Mouse (Mus musculus): ENCODE results near the gene Cbx2. TPM values are rescaled to one million over a fixed set of nuclear protein-coding genes. Genes with fewer than 3 reads are reported as not detected.

The Cbx2 gene
- polyA plus RNA-seq, 1 experiment from 2014 or later: 27.0 TPM

DNA sequence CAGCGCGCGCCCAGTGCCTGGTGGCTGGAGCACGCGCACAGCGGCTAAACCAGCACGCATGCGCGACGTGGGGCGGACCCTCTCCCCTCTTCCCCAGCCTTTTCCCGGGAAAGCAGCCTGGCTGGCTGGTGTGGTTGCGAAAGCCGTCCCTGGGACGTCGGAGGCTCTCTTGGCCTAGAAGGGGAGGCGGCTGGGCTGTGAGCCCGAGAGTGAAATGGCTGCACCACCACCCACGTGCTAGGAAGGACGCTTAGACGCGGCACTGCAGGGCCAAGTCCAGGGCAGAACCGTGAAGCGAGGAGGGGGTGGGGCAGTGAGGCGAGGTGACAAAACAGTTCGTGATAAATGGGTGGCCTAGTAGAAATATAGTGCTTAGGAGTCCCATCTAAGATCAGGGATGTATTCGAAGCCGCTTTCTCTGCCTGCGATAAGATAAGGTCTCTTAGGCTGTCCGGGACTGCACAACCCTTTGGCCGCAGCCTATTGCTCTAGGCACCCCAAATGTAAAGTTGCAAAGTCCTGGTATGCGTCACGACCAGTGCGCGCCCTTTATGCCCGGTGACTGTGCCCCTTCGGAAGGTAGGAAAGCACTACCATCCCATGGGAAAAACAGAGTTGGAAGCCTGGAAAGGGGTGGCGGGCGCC, 24.0 kb downstream of the Cbx2 start:
- WGBS: 1% methylated on average over 39 of the region's 39 CpGs
- Histone ChIP-seq H3K4me2 (replicated peaks) (peak overlapping the region; percentile 61), H3K4me1 (replicated peaks) (peaks cover 49% of the 10 kb centered on the region), H3K9me3 (no peaks in the 10 kb centered on the region), H3K36me3 (no peaks in the 10 kb centered on the region), H3K9ac (peak overlapping the region; percentile 12; the same call in 1 of the 2 replicates), H3K27ac (no peak overlapping the region), H3K4me3 (replicated peaks) (peak overlapping the region; percentile 28), H3K27me3 (replicated peaks) (peaks cover 93% of the 10 kb centered on the region)
- ATAC-seq: peak; percentile 46

DNA sequence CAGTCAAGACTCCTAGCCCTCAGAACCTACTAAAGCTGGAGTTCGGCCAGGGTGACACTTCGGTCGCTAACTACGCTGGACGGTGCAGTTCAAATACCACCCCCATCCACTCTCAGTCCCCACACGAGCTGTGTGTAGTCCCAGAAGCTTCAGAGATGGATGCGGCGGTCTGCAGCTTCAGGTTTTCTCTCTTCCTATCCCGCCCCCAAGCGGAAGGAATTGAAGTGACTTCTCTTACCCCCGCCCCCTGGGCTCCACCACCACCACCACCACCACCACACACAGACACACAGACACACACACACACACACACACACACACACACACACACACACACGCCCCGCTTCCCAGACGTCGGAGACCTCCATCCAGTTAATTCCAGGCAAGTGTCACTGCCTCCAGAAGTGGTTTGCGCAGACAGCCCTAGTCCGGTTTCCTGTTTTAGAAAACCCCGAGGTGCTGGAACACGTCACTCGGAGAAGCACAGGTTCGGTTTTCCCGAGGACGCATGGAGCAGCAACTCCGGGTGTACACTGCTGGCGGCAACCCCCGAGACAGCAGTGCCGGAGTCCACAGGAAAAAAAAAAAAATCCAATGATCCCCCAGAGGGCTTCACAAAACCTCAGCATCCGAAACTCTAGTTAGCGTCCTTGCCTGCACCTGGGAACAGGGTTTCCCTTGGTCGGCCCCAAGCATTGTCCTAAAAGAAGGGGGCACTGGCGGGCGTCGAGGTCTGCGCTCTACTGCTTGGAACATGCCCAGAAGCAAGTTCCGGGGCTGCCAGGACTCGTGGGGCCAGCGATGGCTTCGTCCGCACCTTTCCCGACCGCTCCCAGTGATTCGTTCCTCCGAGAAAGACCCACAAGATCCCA, 24.7 kb downstream of the Cbx2 start:
- Histone ChIP-seq H3K4me1 (replicated peaks) (peaks cover 49% of the 10 kb centered on the region), H3K9ac (no peak overlapping the region)

DNA sequence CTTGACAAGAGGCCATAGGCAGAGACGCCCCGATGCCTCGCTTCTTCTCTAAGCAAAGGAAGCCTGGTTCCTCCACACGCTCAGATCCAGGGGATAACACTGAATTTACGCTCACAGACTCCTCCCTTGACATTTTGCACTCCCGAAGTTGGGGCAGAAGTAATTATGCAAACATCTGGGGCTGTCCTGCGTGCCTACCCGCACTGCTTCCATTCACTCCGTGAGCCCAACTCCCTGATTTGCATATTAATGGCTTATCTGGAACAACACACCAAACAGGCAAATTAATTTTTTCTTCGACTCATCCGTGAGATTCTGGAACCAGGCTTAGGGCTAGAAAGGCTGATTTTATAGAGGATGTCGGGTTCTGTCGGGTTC, 25.4 kb downstream of the Cbx2 start:
- ATAC-seq: no peak
- peaks cover 49% of the 10 kb centered on the region for H3K4me1 ChIP-seq (replicated peaks)
- H3K27me3 ChIP-seq (replicated peaks): peaks cover 93% of the 10 kb centered on the region
- H3K9me3 ChIP-seq: no peaks in the 10 kb centered on the region
- no peak overlapping the region for H3K4me3 ChIP-seq (replicated peaks)
- H3K36me3 ChIP-seq: no peaks in the 10 kb centered on the region
- H3K9ac ChIP-seq: no peak overlapping the region
- peak overlapping the region; percentile 61; the same call in 1 of the 2 replicates for H3K4me2 ChIP-seq (replicated peaks)
- 2% methylated on average over 13 of the region's 13 CpGs for WGBS
- no peak overlapping the region for H3K27ac ChIP-seq

More for the DNA sequence above, 24.7 kb downstream of the Cbx2 start:
- ATAC-seq: 0 out of 2 replicates have a peak, but pooled peaks have one; percentile 3
- Histone ChIP-seq H3K9me3 (no peaks in the 10 kb centered on the region), H3K27me3 (replicated peaks) (peaks cover 95% of the 10 kb centered on the region), H3K4me3 (replicated peaks) (peak overlapping the region; percentile 28), H3K27ac (no peak overlapping the region), H3K4me2 (replicated peaks) (peak overlapping the region; percentile 61), H3K36me3 (no peaks in the 10 kb centered on the region)
- WGBS: 1% methylated on average over 43 of the region's 43 CpGs

DNA sequence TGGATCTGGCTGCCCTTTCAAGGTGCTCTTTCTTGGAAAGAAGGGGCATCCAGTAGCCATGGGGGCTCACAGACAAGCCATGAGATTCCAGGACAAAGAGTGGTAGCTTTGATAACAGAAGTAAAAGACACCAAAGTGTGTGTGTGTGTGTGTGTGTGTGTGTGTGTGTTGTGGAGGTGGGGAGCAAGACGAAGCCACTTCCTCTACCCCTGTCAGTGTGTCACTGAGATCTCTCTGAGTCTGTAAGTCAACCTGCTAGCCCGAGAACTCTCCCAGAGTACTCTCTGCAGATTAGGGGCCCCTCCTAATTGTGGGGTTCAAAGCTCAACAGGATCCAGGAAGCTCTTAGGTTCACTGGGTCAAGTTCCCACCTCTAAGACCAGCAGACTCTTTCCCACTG, 27.6 kb downstream of the Cbx2 start:
- no peaks in the 10 kb centered on the region for H3K36me3 ChIP-seq
- 3% methylated on average over 2 of the region's 2 CpGs for WGBS
- H3K9me3 ChIP-seq: no peaks in the 10 kb centered on the region
- H3K27ac ChIP-seq: no peak overlapping the region
- H3K4me3 ChIP-seq (replicated peaks): no peak overlapping the region
- H3K4me1 ChIP-seq (replicated peaks): peaks cover 55% of the 10 kb centered on the region
- H3K9ac ChIP-seq: no peak overlapping the region
- no peak overlapping the region for H3K4me2 ChIP-seq (replicated peaks)
- H3K27me3 ChIP-seq (replicated peaks): peaks cover 91% of the 10 kb centered on the region
- 0 out of 2 replicates have a peak, but pooled peaks have one; percentile 4 for ATAC-seq

DNA sequence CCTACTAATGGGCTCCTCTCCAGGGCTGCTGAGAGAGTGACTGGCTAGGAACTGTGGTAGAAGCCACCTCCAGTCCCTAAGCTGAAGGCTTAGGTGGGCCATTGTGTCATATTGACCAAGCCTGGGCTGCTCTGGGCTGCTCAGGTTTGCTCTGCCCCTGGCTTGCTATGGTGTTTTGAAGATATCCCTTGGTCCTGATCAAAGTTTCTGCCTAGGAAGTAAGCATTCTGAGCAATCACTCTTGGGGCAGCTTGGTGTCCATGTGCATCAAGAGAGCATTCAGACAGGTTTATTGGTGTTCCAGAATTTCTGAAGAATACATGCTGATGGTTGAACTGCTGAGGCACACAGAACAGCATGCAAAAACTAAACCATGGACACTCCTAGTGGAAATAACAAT, 28.7 kb downstream of the Cbx2 start:
- Histone ChIP-seq H3K4me1 (replicated peaks) (peaks cover 58% of the 10 kb centered on the region), H3K27ac (no peak overlapping the region)
- no peak for ATAC-seq

DNA sequence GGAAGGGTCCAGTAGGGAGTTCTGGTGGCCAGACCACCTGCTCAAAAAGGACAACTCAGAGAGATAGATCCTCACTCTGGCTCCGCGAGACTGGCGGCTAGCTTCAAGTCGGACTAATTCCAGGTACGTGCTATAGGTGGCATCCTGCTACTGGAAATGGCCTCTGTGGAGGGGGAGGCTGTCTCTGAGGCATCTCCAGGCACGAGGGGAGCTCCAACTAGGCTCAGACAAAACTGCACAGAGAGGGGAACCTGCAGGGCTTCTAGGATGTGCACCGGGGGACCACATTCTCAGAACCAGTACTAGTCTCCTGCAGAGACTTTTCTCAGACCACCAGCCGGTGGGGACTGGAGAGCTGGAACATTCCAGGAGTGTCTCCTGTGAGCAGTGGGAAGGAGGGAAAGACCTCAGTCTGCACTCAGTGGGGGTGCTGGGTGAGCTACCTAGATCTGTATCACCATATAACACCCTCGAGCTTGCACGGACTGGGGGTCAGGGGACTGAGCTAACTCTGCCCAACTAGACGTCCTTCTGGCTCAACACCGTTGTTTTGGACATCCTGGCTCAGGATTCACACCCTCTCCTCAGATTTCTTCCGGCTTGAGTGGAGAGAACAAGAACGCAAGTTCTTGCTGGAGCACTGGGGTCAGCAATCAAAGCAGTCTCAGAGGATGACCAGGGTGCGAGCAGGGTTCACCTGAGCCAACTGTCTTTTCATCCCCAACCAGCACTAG, 29.3 kb downstream of the Cbx2 start:
- Histone ChIP-seq H3K9ac (no peak overlapping the region), H3K4me3 (replicated peaks) (no peak overlapping the region), H3K27ac (0 out of 2 replicates have a peak overlapping the region, but pooled peaks have one; percentile 67), H3K27me3 (replicated peaks) (peaks cover 81% of the 10 kb centered on the region), H3K36me3 (no peaks in the 10 kb centered on the region), H3K4me2 (replicated peaks) (peak overlapping the region; percentile 85; the same call in 1 of the 2 replicates), H3K4me1 (replicated peaks) (peaks cover 52% of the 10 kb centered on the region), H3K9me3 (no peaks in the 10 kb centered on the region)
- ATAC-seq: no peak
- WGBS: 6% methylated on average over 15 of the region's 15 CpGs

More for the DNA sequence above, 28.7 kb downstream of the Cbx2 start:
- Histone ChIP-seq H3K36me3 (no peaks in the 10 kb centered on the region), H3K4me2 (replicated peaks) (no peak overlapping the region), H3K9me3 (no peaks in the 10 kb centered on the region), H3K9ac (no peak overlapping the region), H3K27me3 (replicated peaks) (peaks cover 87% of the 10 kb centered on the region), H3K4me3 (replicated peaks) (no peak overlapping the region)

DNA sequence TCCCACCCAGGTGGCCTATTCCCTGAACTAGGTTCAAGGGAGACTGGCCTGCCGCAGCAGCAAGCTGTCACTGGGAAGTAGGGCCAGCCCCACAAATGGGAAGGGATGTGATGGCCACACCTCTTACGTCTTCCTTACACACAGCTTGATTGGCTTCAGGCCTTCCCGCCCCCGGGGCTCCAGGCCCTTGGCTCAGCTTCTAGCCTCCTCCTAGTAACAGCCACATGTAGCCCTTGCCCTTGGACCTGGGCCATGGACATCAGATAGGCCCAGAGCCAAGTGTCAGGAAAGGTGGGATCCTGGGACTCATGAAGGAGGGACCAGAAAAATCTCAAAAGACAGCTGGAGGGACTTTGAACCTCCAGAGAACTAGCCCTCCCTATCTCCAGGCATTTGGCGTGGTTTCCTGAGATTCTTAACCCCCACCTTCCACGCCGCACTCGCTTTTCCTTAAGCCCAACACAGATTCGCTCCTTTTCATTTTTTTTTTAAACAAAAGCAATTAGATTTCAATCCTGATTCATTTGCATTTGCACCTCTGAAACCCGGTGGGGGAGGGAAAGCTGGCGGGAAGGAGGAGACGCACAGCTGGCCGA, 30.0 kb downstream of the Cbx2 start:
- no peaks in the 10 kb centered on the region for H3K36me3 ChIP-seq
- peaks cover 52% of the 10 kb centered on the region for H3K4me1 ChIP-seq (replicated peaks)
- no peaks in the 10 kb centered on the region for H3K9me3 ChIP-seq
- ATAC-seq: peak; percentile 71
- 2% methylated on average over 13 of the region's 13 CpGs for WGBS
- peak overlapping the region; percentile 85 for H3K4me2 ChIP-seq (replicated peaks)
- H3K27me3 ChIP-seq (replicated peaks): peaks cover 82% of the 10 kb centered on the region
- peak overlapping the region; percentile 34 for H3K4me3 ChIP-seq (replicated peaks)
- peak overlapping the region; percentile 67 for H3K27ac ChIP-seq
- peak overlapping the region; percentile 11 for H3K9ac ChIP-seq

DNA sequence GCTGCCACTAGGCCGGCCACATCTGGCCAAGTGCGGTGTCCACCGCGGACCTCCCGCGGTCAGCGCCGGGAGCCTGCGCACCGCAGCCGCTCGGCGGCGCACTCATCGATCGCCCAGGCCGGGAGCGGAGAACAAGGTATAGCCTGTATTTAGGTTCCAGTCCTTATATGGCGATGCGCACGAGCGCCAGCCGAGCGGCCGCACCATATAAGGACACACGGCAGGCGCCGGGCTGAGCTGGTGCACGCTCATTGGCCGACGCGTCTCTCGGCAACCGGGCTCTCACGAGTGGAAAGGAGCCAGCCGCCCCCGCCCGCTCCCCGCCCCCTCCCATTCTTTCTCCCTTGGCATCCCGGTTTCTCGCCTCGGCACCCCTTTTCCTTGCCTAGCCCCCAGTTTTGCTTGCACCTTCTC, 30.5 kb downstream of the Cbx2 start:
- Histone ChIP-seq H3K36me3 (no peaks in the 10 kb centered on the region), H3K9me3 (no peaks in the 10 kb centered on the region), H3K4me1 (replicated peaks) (peaks cover 52% of the 10 kb centered on the region), H3K4me2 (replicated peaks) (peak overlapping the region; percentile 85), H3K9ac (peak overlapping the region; percentile 11), H3K27ac (peak overlapping the region; percentile 67), H3K27me3 (replicated peaks) (peaks cover 82% of the 10 kb centered on the region), H3K4me3 (replicated peaks) (peak overlapping the region; percentile 34)
- peak; percentile 85 for ATAC-seq
- WGBS: under 1% methylated on average over 42 of the region's 42 CpGs

DNA sequence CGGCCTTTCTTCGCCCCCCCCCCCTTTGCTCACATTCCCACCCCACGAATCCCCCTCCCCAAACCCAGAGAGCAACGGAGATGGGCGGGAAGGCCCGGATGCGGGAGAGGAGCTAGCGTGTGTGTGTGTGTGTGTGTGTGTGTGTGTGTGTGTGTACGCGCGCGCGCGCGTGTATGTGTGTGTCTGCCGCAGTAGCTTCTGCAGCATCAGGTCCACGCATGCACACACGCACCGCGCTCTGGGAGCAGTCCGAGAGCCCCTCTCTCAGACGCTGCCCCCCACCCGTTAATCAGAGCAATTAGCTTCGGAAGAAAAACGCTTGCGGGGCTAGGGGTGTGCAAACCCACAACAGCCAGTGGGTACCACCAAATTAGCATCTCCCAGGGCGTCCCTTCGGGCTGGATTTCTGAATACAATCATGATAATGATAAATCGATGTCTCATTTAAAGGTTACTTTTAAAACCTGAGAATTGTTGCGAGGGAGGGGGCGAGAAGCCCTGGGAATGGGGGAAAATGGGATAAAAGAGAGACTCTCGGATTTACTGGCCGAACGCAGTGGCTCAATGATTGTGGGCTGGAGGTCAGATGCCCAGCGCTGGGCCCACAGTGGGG, 31.1 kb downstream of the Cbx2 start:
- no peak for ATAC-seq

DNA sequence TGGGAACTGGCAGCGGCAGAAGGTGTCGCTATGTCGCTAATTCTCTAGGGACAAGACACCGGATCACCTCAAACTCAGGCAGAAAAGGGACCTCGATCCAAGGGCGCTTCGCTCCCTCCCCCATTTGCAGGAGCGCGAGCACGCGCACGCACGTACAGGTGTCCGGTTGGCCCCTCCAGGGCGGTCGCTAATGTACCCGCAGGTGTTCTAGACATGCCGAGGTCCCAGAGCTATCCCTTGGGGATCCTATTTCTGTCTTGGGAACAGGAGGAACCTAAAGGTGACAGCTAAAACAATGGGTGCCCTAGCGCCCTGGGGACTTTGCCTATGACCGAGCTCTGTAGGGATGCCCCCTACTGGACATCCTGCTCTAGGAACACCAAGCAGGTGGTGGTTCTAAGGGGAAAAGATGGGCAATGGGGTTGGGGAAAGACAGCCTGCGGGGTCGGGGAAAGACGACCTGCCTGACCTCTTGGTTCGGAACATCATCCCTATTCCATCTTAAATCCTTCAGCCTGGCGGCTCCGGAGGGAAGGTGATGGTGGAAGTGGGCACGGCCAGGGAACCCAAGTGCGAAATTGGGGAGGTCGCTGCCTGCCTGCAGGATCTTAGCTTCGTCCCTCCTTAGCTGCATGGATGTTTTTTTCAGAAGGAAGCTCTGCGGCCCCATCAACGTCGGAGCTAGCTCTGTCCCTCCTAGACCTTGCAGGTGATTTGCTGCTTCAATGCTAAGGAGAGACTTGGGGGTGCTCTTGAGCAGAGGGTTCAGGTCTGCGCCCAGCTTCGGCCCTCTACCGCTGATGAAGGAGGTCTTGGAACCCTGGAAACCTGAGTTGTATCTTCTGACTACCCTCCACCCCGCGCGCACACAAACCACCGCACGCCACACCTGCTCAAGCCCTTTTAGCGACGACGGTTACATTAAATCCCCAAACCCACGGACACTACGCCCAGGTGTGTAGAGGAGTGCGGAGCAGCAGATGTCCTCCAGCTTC, 31.9 kb downstream of the Cbx2 start:
- Histone ChIP-seq H3K4me2 (replicated peaks) (peak overlapping the region; percentile 85), H3K4me1 (replicated peaks) (peaks cover 60% of the 10 kb centered on the region), H3K36me3 (no peaks in the 10 kb centered on the region), H3K9me3 (no peaks in the 10 kb centered on the region), H3K27ac (no peak overlapping the region), H3K27me3 (replicated peaks) (peaks cover 82% of the 10 kb centered on the region), H3K9ac (no peak overlapping the region), H3K4me3 (replicated peaks) (peak overlapping the region; percentile 34)
- ATAC-seq: no peak
- 3% methylated on average over 47 of the region's 47 CpGs for WGBS

More for the DNA sequence above, 31.1 kb downstream of the Cbx2 start:
- Histone ChIP-seq H3K27me3 (replicated peaks) (peaks cover 82% of the 10 kb centered on the region), H3K4me2 (replicated peaks) (peak overlapping the region; percentile 85), H3K9me3 (no peaks in the 10 kb centered on the region), H3K36me3 (no peaks in the 10 kb centered on the region), H3K4me1 (replicated peaks) (peaks cover 58% of the 10 kb centered on the region), H3K27ac (no peak overlapping the region), H3K4me3 (replicated peaks) (peak overlapping the region; percentile 34), H3K9ac (peak overlapping the region; percentile 28)
- 1% methylated on average over 29 of the region's 35 CpGs for WGBS
